Mouse (Mus musculus): ENCODE data around the gene Ppp3ca.

DNA sequence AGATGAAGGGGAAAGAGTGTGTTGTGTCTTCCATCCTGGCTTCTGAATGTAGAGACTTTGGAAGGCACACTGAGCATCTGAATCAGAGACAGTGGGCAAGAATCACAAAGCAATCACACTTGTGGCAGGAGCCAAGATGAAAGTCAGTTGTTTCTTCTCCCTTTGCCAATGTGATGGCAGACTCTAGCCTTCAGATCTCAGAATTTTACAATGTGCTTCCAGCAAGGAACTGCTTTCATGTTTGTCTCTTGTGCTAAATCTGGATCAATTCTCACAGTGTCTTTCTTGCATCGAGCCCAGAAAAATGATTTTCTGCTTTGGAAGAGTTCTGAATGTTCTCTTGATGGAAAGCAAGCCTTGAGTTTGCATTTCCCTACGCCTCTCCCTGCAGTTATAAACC, 297.6 kb downstream of the Ppp3ca start:
- TF ChIP-seq POLR2A (IDR thresholded peaks at IDR 0.05; ENCODE audit: low read depth, low read length) (no peak), RAD21 (IDR thresholded peaks at IDR 0.05; ENCODE audit: low read depth, low read length) (no peak), SMC3 (IDR thresholded peaks at IDR 0.05; ENCODE audit: low read depth, low read length) (no peak), POLR2AphosphoS2 (IDR thresholded peaks at IDR 0.05; ENCODE audit: low read depth, low read length) (no peak), SIN3A (IDR thresholded peaks at IDR 0.05; ENCODE audit: low read length) (no peak), ZC3H11A (IDR thresholded peaks at IDR 0.05; ENCODE audit: low read depth, low read length) (no peak), ZMIZ1 (IDR thresholded peaks at IDR 0.05; ENCODE audit: low read depth, low read length) (no peak), IRF4 (IDR thresholded peaks at IDR 0.05; ENCODE audit: low read depth, low read length) (no peak), ZNF384 (IDR thresholded peaks at IDR 0.05; ENCODE audit: low read depth, low read length) (no peak)

Data from CH12.LX (cell line).